Mouse (Mus musculus): Measurements from ENCODE around the gene 4930579F01Rik.

- TF ChIP-seq CTCF (conservative IDR thresholded peaks at IDR 0.05; ENCODE audit: low read length): no peak
- no peak for TF ChIP-seq POU5F1 (IDR thresholded peaks at IDR 0.05; ENCODE audit: borderline replicate concordance, low read length)
Observed at GRCm38 (mm10) chr3:138242933-138243332, 49.3 kb upstream of the 4930579F01Rik start.
